Mouse (Mus musculus) spleen, adult 12 weeks (tissue): ENCODE data around the gene Cd52.

Experiments
- DNase-seq: peaks from one replicate; pipeline ENCODE4 v3.0.0; 2022; ENCODE audit warnings: low spot score

Cd52 gene

GRCm38 (mm10) chr4:134119042-134119441 lies 24.2 kb upstream of the Cd52 start:
- DNase-seq = no peak

GRCm38 (mm10) chr4:134118126-134118800 lies 23.4 kb upstream of the Cd52 start:
- DNase-seq = no peak

- DNase-seq = no peak
Observed at GRCm38 (mm10) chr4:134117012-134117411, 22.1 kb upstream of the Cd52 start.

- no peak for DNase-seq
Observed at GRCm38 (mm10) chr4:134116501-134116900, 21.6 kb upstream of the Cd52 start.

GRCm38 (mm10) chr4:134115215-134116144 lies 20.6 kb upstream of the Cd52 start:
- DNase-seq = no peak

- DNase-seq = no peak
Observed at GRCm38 (mm10) chr4:134114038-134114437, 19.2 kb upstream of the Cd52 start.

- no peak for DNase-seq
Observed at GRCm38 (mm10) chr4:134113356-134113994, 18.6 kb upstream of the Cd52 start.

- no peak for DNase-seq
Observed at GRCm38 (mm10) chr4:134112403-134112802, 17.5 kb upstream of the Cd52 start.

GRCm38 (mm10) chr4:134110653-134111052 lies 15.8 kb upstream of the Cd52 start:
- DNase-seq = no peak

GRCm38 (mm10) chr4:134108196-134108595 lies 13.3 kb upstream of the Cd52 start:
- DNase-seq = no peak

GRCm38 (mm10) chr4:134107730-134108129 lies 12.8 kb upstream of the Cd52 start:
- no peak for DNase-seq

- DNase-seq = no peak
Observed at GRCm38 (mm10) chr4:134106105-134106504, 11.2 kb upstream of the Cd52 start.

- no peak for DNase-seq
Observed at GRCm38 (mm10) chr4:134102742-134103119, 7.8 kb upstream of the Cd52 start.

GRCm38 (mm10) chr4:134101979-134102741 lies 7.3 kb upstream of the Cd52 start, which contains the start of gene Ubxn11:
TSS of gene Ubxn11 (plus strand) at chr4:134102570.
- peak; percentile 77 for DNase-seq

- no peak for DNase-seq
Observed at GRCm38 (mm10) chr4:134100245-134100644, 5.4 kb upstream of the Cd52 start.

GRCm38 (mm10) chr4:134098628-134099027 lies 3.7 kb upstream of the Cd52 start:
- DNase-seq = peak; percentile 64

- peak; percentile 52 for DNase-seq
Observed at GRCm38 (mm10) chr4:134097015-134097608, 2.2 kb upstream of the Cd52 start.

- DNase-seq = no peak
Observed at GRCm38 (mm10) chr4:134096120-134096519, 1.2 kb upstream of the Cd52 start.

GRCm38 (mm10) chr4:134094004-134094564 lies 798 bp downstream of the Cd52 start:
- no peak for DNase-seq

GRCm38 (mm10) chr4:134092382-134093288 lies 2.2 kb downstream of the Cd52 start:
- peak; percentile 54 for DNase-seq
